Mouse (Mus musculus): ENCODE results near the gene Knop1. TPM values are rescaled to one million over a fixed set of nuclear protein-coding genes. Genes with fewer than 3 reads are reported as not detected.

Gene Knop1
- polyA plus RNA-seq, 1 experiment = 13.0 TPM

DNA sequence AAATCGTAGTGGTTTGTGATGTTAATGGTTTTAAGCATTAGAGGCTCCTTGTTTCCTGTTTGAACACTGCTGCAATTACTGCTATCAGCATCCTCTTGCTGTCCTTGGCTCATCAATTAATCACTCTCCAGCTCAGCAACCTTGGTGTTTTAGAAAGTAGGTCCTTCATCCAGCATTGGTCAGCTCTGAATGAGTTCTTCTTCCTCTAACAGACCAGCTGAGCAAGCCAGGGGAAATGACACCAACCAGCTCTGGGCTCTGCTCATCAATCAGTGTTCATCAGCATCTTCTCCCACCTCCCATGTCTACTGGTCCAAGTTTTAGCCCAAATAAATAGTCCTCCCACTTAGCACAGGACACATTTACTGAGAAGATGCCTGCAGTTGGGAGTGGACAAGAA is 2.6 kb upstream of the Knop1 start:
- Histone ChIP-seq H3K4me2 (ENCODE audit: low read depth) (no peak overlapping the region), H3K36me3 (ENCODE audit: control insufficient read depth, insufficient read depth) (no peaks in the 10 kb centered on the region)
- no peak for TF ChIP-seq POLR2A (IDR thresholded peaks at IDR 0.05; ENCODE audit: insufficient read length, low read depth)
- no peak for TF ChIP-seq TCF3 (IDR thresholded peaks at IDR 0.05; ENCODE audit: insufficient read length, low read depth)
- no peak for TF ChIP-seq E2F4 (IDR thresholded peaks at IDR 0.05; ENCODE audit: insufficient read depth)
- no peak for TF ChIP-seq SRF (IDR thresholded peaks at IDR 0.05; ENCODE audit: control insufficient read depth, insufficient read length, low read depth)
- TF ChIP-seq USF1 (IDR thresholded peaks at IDR 0.05; ENCODE audit: low read depth) = no peak
- TF ChIP-seq TCF12 (IDR thresholded peaks at IDR 0.05; ENCODE audit: insufficient read depth, poor library complexity, severe bottlenecking) = no peak
- no peak for TF ChIP-seq REST (IDR thresholded peaks at IDR 0.05; ENCODE audit: insufficient read depth, insufficient read length)
- no peak for TF ChIP-seq MYOD1 (IDR thresholded peaks at IDR 0.05; ENCODE audit: control insufficient read depth in 1 of 3, insufficient read length in 2 of 3, low read depth in 2 of 3)
- TF ChIP-seq CEBPB (IDR thresholded peaks at IDR 0.05; ENCODE audit: insufficient read depth, poor library complexity, severe bottlenecking) = no peak

DNA sequence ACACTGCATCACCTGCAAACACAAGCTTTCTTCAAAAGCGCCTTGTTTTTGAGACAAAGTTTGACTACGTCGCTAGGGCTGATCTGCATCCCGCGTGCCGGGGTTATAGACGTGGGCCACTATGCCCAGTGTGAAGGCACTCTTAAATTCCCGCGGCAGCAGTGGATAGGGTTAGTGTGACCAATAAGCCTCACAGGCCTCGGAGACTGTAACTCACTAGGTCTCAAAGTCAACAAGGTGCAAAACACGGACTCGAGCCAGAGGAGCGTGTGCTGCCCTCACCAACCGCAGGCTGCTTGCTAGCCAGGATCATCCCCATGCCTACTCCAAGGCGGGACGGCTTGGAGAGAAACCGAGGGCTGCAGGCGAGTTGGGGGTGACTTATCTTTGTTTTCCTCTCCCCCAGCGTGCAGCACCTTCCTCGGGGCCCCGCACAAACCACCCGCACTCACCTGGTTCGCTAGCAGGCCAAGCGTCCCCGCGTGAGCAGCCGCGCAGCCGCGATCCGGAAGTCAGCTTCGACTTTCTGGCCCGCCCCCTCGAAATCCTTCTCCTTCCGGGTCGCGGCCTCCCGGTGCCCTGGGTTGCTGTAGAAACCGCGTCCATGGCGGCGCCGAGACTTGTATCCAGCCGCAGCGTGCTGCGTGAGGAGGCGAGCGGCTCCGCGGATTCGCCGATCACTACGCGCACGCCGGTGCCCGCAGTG is 730 bp downstream of the Knop1 start, which contains the start of gene Iqck:
Gene Iqck (plus strand): TSS at position 582 of the 706 bp plus-strand sequence.
- TF ChIP-seq POLR2A (IDR thresholded peaks at IDR 0.05; ENCODE audit: insufficient read length, low read depth) (peak; percentile 89), POLR2AphosphoS2 (IDR thresholded peaks at IDR 0.05; ENCODE audit: insufficient read length, low read depth) (peak; percentile 82), MAX (IDR thresholded peaks at IDR 0.05; ENCODE audit: low read depth) (no peak), E2F4 (IDR thresholded peaks at IDR 0.05; ENCODE audit: insufficient read depth) (peak; percentile 8), MYOG (IDR thresholded peaks at IDR 0.05; ENCODE audit: control insufficient read depth in 1 of 3, insufficient read depth in 1 of 3, insufficient read length in 2 of 3, low read depth in 2 of 3) (no peak)
- no peaks in the 10 kb centered on the region for H3K27me3 ChIP-seq (ENCODE audit: control insufficient read depth, insufficient read depth, insufficient read length)
- H3ac ChIP-seq (ENCODE audit: control insufficient read depth, insufficient read length) = peak within 1 kb of the TSS; percentile 60
- peaks cover 11% of the 10 kb centered on the region for H3K36me3 ChIP-seq (ENCODE audit: control insufficient read depth, insufficient read depth)
- peak within 1 kb of the TSS; percentile 99 for H3K4me2 ChIP-seq (ENCODE audit: low read depth)
- peak within 1 kb of the TSS; percentile 90 for H3K4me3 ChIP-seq
- peaks cover 30% of the 10 kb centered on the region for H3K79me2 ChIP-seq (ENCODE audit: control insufficient read depth, insufficient read depth)

More for the DNA sequence above, 2.6 kb upstream of the Knop1 start:
- Histone ChIP-seq H3K27me3 (ENCODE audit: control insufficient read depth, insufficient read depth, insufficient read length) (no peaks in the 10 kb centered on the region), H3ac (ENCODE audit: control insufficient read depth, insufficient read length) (no peak overlapping the region), H3K79me2 (ENCODE audit: control insufficient read depth, insufficient read depth) (peaks cover 18% of the 10 kb centered on the region), H3K4me3 (no peak overlapping the region)

DNA sequence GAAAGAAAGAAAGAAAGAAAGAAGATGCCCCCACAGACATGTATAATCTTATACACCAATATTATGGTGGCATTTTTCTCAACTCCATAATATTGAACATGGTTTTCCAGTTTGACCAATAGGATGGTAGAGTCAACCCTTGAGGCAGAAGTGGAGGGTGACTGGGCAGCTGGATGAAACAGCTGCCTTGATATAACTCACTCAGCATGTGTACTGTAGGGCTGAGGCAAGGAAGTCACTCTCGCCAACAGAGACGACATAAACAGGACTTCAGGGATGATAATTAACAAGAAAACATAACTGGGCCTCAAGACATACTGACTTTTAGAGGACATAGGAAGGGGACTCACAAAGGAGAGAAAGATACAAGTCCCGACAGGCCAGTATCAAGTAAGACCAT is 1.4 kb downstream of the Knop1 start:
- H3ac ChIP-seq (ENCODE audit: control insufficient read depth, insufficient read length) = peak overlapping the region; percentile 60
- peaks cover 30% of the 10 kb centered on the region for H3K79me2 ChIP-seq (ENCODE audit: control insufficient read depth, insufficient read depth)
- H3K4me2 ChIP-seq (ENCODE audit: low read depth) = peak overlapping the region; percentile 99
- H3K27me3 ChIP-seq (ENCODE audit: control insufficient read depth, insufficient read depth, insufficient read length) = no peaks in the 10 kb centered on the region
- TF ChIP-seq E2F4 (IDR thresholded peaks at IDR 0.05; ENCODE audit: insufficient read depth) = no peak
- TF ChIP-seq CEBPB (IDR thresholded peaks at IDR 0.05; ENCODE audit: insufficient read depth, poor library complexity, severe bottlenecking) = no peak
- TF ChIP-seq TCF3 (IDR thresholded peaks at IDR 0.05; ENCODE audit: insufficient read length, low read depth) = no peak
- no peak for TF ChIP-seq POLR2AphosphoS2 (IDR thresholded peaks at IDR 0.05; ENCODE audit: insufficient read length, low read depth)
- no peak for TF ChIP-seq USF1 (IDR thresholded peaks at IDR 0.05; ENCODE audit: low read depth)
- TF ChIP-seq MYOG (IDR thresholded peaks at IDR 0.05; ENCODE audit: control insufficient read depth in 1 of 3, insufficient read depth in 1 of 3, insufficient read length in 2 of 3, low read depth in 2 of 3) = peak in 1 of 3 experiments; percentile 12
- no peak for TF ChIP-seq POLR2A (IDR thresholded peaks at IDR 0.05; ENCODE audit: insufficient read length, low read depth)
- peak in 1 of 3 experiments; percentile 46 for TF ChIP-seq MYOD1 (IDR thresholded peaks at IDR 0.05; ENCODE audit: control insufficient read depth in 1 of 3, insufficient read length in 2 of 3, low read depth in 2 of 3)
- no peak for TF ChIP-seq MAX (IDR thresholded peaks at IDR 0.05; ENCODE audit: low read depth)
- no peak for TF ChIP-seq SRF (IDR thresholded peaks at IDR 0.05; ENCODE audit: control insufficient read depth, insufficient read length, low read depth)
- TF ChIP-seq TCF12 (IDR thresholded peaks at IDR 0.05; ENCODE audit: insufficient read depth, poor library complexity, severe bottlenecking) = no peak
- TF ChIP-seq REST (IDR thresholded peaks at IDR 0.05; ENCODE audit: insufficient read depth, insufficient read length) = no peak
- peaks cover 14% of the 10 kb centered on the region for H3K36me3 ChIP-seq (ENCODE audit: control insufficient read depth, insufficient read depth)
- H3K4me3 ChIP-seq = peak overlapping the region; percentile 90

DNA sequence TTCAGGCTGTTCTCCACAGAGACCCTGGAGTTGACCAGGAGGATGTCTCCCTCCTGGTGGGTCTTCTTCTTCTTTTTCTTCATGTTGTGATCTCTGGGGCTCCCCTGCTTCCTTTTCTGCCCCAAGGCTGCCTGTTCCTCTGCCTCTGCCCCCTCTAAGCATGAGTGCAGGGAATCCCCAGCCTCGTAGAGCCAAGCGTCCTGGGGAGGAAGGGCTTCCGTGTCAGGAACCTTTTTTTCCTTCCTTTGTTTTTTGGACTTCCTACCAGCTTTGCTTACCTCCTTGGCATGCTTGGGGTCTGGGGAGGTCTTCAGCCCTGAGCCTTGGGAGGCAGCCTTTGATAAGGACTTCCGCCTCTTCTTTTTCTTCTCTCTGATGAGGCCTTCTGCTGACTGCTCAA is 3.4 kb downstream of the Knop1 start:
- H3K79me2 ChIP-seq (ENCODE audit: control insufficient read depth, insufficient read depth) = peaks cover 30% of the 10 kb centered on the region
- H3K36me3 ChIP-seq (ENCODE audit: control insufficient read depth, insufficient read depth) = peaks cover 16% of the 10 kb centered on the region
- H3K27me3 ChIP-seq (ENCODE audit: control insufficient read depth, insufficient read depth, insufficient read length) = no peaks in the 10 kb centered on the region
- H3ac ChIP-seq (ENCODE audit: control insufficient read depth, insufficient read length) = no peak overlapping the region
- H3K4me3 ChIP-seq = no peak overlapping the region
- no peak for TF ChIP-seq MYOG (IDR thresholded peaks at IDR 0.05; ENCODE audit: control insufficient read depth in 1 of 3, insufficient read depth in 1 of 3, insufficient read length in 2 of 3, low read depth in 2 of 3)
- TF ChIP-seq TCF3 (IDR thresholded peaks at IDR 0.05; ENCODE audit: insufficient read length, low read depth) = no peak
- no peak for TF ChIP-seq SRF (IDR thresholded peaks at IDR 0.05; ENCODE audit: control insufficient read depth, insufficient read length, low read depth)
- TF ChIP-seq POLR2A (IDR thresholded peaks at IDR 0.05; ENCODE audit: insufficient read length, low read depth) = no peak
- no peak for TF ChIP-seq MAX (IDR thresholded peaks at IDR 0.05; ENCODE audit: low read depth)
- TF ChIP-seq CEBPB (IDR thresholded peaks at IDR 0.05; ENCODE audit: insufficient read depth, poor library complexity, severe bottlenecking) = no peak
- TF ChIP-seq TCF12 (IDR thresholded peaks at IDR 0.05; ENCODE audit: insufficient read depth, poor library complexity, severe bottlenecking) = no peak
- TF ChIP-seq USF1 (IDR thresholded peaks at IDR 0.05; ENCODE audit: low read depth) = no peak
- TF ChIP-seq REST (IDR thresholded peaks at IDR 0.05; ENCODE audit: insufficient read depth, insufficient read length) = no peak
- TF ChIP-seq E2F4 (IDR thresholded peaks at IDR 0.05; ENCODE audit: insufficient read depth) = no peak
- no peak for TF ChIP-seq MYOD1 (IDR thresholded peaks at IDR 0.05; ENCODE audit: control insufficient read depth in 1 of 3, insufficient read length in 2 of 3, low read depth in 2 of 3)
- no peak for TF ChIP-seq POLR2AphosphoS2 (IDR thresholded peaks at IDR 0.05; ENCODE audit: insufficient read length, low read depth)
- H3K4me2 ChIP-seq (ENCODE audit: low read depth) = no peak overlapping the region

Data from myocyte (in vitro differentiated cells).